Mouse (Mus musculus): ENCODE measurements around the gene Ate1.

DNA sequence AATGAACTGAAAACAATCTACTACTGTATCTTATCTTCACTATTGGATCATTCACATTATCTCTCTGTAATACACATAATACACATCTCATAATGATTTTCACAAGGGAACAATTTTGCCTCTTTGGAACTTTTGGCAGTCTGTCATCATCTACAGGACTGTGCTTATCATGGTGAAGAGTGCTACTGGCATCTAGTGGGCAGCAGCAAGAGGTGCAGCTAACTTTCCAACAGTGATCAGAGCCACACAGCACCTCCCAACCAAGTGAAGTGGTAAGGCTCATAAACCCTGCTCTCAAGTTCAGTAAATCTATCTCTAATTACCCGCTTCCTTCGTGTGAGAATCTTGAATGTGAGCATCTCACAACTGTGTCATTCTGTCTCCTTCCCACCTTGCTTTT is 44.2 kb downstream of the Ate1 start:
- TF ChIP-seq ZC3H11A (IDR thresholded peaks at IDR 0.05; ENCODE audit: borderline replicate concordance, low read depth, low read length) = peak; percentile 64; the same call in 1 of the 2 replicates
- TF ChIP-seq CHD2 (IDR thresholded peaks at IDR 0.05; ENCODE audit: low read depth, low read length) = no peak
- no peak for TF ChIP-seq MAFK (IDR thresholded peaks at IDR 0.05; ENCODE audit: insufficient read depth, low read depth, low read length)

Data from ES-E14 (cell line).